Mouse (Mus musculus): Measurements from ENCODE around the gene Safb2.

Gene Safb2

GRCm38 (mm10) chr17:56515690-56516410, 68.5 kb downstream of the Safb2 start:
- DNase-seq (ENCODE audit: low spot score) = no peak

DNA sequence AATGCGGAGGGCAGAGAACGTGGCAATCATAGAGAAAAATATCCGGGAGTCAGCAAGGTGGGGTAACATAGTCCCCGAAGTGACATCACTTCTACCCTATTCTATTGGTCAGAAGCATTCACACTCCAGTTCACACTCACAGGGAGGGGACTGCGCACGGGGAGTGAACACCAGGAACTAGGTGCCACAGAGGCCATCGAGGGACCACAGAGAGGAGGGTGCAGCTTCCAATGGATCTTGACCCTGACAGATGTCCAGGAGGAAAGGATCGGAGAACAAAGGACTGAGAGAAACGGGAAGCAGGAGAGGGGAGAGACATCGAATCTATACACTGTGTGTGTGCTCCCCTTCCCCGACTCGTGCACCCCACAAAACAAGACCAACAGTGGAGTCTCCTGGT, 69.5 kb downstream of the Safb2 start:
- no peak for DNase-seq (ENCODE audit: low spot score)

DNA sequence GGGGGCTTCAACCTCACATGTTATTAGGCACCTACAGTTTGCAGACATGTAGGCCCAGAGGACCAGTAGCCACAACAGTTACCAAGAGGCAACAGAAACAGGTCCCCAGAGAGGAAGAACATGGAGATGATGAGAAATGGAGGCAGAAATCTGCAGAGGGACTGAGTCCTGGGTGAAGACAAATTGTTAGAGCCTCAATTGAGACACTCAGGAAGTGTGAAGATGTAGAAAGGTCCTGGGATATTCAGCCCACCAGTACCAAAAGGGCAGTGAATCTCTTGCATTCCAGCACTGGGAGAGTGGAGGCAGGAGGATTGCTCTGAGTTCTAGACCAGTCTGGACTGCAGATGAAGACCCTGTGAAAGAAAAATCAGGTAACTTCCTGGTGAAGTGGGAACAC, 70.1 kb downstream of the Safb2 start:
- DNase-seq (ENCODE audit: low spot score) = no peak

- DNase-seq (ENCODE audit: low spot score) = no peak
These were observed 72.1 kb downstream of the Safb2 start, which contains the start of gene Znrf4 for GRCm38 (mm10) chr17:56512310-56512709. Znrf4 (minus strand) TSS chr17:56512431.

DNA sequence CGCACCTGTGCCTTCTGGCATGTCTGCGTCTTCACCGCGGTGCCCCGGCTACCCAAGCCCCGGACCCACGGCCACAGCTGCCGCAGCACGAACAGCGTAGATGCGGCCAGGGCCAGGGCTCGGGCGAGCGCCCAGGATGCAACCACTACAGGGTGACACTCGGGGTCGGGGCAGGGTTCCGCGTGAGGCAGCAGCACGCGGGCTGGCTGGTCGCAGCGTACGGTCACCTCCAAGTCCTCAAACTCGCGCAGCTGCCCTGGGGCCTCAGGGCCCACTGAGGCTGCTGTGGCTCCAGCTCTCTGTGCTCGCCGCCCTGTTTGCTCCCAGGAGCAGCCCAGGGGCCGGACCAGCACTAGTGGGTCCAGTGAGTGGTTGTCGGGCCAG, 72.7 kb downstream of the Safb2 start:
- DNase-seq (ENCODE audit: low spot score) = no peak

GRCm38 (mm10) chr17:56510970-56511706, 73.2 kb downstream of the Safb2 start:
- no peak for DNase-seq (ENCODE audit: low spot score)
